Mouse (Mus musculus) spleen, adult 12 weeks (tissue): Measurements from ENCODE around the gene Mrpl28.
"Not testable (repeated sequence)": the region's sequence is repeated elsewhere in the genome, so short reads cannot be mapped to it uniquely, and the experiment has no call there.

ENCODE experiments used
- DNase-seq: peaks from one replicate; pipeline ENCODE4 v3.0.0; 2022; ENCODE audit warnings: low spot score

Mrpl28 gene

DNA sequence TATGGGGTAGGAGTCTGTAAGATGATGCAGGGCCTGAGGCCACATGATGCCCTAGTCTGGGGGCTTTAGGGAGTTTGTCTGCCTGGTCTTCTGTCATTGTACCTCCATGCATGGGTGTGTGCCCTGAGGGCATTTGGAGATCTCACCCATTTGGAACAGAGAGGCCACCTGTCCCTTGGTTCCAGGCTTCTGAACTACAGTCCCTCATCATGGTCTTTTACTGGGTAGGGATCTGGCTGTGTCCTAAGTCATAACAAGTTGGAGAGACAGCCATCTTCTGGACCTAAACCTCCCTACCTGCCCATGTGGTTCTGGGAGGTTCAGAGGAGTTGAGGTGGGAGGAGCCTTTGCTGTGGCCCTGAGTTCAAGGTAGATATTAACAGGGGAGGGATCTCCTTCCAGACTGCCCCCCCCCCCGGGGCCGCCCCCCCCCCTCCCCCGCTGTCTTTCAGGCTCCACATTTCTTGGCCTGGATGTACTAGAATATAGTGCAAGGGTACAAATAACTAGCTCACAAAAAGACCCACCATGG, 7.3 kb upstream of the Mrpl28 start:
- no peak for DNase-seq

DNA sequence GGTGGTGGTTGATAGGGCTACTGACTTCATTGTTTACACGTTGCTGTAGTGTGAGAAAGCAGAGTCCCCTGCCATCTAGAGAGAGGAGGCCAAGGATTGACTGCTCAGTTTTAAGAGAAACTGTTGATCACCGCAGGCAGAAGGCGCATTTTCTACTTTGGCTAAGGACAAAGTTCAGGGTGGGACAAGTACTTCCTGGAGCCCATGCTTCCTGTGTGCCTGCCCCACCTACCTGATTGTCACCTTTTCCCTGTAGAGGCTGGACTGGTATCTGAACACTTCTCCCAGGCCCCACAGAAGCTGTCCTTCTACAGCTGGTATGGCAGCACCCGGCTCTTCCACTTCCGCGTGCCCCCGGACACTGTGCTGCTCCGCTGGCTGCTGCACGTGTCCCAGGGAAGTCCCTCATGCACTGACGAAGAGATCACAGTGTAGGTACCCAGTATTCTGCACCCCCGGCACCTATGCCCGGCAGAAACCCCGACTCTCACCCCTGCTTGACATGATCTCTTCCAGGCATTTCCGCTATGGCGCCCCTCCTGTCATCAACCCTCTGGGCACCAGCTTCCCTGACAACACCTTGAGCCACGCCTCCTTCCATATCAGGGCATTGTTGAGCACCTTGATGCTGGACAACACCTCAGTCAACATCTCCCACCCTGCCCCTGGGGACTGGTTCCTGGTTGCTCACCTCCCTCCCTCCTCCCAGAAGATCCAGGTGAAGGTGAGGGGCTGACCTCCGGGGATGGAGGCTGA, 6.6 kb upstream of the Mrpl28 start:
- no peak for DNase-seq

DNA sequence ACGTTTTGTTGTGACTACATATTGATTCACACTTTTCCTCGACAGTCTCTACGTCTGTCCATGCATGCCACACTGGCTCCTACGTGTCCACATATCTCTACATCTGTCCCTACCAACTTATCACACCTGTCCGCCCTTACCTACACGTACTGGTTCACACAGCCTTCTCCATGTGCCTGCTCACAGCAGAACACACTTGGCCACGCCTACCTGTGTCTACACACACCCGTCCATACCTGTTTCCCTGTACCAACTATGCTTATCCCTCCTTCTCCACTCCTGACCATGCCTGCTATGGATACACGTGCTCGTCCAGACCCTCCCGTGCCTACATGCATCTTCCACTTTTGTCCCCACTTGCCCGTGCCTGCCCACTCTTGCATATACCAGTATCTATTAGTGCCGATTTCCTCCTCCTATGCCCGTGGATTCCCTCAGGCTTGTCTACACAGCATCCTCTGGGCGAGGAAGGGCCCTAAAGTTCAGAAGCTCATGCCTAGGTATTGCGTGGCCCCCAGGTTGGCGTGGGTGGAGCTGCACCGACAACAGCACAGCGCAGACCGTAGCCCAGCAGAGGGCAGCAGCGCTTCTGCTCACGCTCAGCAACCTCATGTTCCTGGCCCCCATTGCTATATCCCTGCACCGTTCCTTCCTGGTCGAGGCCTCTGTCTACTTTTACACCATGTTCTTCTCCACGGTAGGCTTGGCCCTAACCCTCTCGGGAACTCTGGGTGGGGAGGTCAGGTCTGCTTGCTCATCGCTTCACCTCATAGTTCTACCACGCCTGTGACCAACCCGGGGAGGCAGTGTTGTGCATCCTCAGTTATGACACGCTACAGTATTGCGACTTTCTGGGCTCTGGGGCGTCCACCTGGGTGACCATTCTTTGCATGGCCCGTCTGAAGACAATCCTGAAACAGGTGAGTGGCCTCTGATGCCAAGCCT, 3.3 kb upstream of the Mrpl28 start:
- no peak for DNase-seq

DNA sequence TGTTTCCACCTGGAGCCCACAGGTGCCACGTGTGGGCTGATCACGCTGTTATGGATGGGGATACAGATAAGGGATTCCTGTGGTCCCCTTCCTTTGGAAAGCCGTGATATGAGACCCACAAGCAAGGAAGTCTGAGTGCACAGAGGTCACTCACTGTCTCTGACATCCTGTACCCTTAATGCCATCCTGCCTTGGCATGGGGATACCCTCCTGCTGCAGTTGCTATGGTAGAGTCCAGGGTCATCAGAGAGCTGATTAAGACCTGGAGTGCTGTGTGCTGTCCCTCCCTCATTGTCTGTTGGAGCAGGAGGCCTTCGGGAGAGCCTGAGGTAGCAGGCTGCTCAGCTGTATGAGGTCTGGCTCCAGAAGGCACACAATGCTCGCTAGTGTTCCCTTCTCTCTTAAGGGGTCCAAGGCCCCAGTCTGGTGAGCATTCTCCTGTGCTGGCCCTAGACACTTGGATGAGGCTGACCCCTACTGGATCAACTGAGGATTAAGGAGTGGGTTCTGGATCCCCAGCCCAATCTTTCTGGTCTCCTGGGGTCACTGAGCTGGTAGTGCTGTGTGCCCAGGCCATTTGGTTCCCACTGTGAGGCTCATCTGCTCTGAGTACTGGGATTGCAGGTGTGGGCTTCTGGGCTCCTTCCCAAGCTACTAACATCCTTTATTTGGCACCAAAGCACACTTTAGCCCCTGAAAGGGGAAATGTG, 714 bp upstream of the Mrpl28 start:
- no peak for DNase-seq

DNA sequence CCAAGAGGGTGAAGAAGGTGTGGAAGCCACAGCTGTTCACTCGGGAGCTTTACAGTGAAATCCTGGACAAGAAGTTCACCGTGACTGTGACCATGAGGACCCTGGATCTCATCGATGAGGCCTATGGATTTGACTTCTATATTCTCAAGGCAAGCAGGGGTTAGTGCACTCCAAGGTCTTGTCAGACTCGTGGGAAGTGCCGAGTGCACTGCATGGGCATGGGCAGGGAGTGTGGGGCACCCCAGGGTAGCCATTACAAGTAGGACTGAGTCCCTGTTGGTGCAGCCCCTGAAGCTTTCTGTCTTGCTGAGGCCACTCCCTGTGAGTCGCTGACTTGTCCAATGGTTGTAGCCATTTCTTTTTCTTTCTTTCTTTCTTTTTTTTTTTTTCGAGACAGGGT, 1.3 kb downstream of the Mrpl28 start:
- no peak for DNase-seq

DNA sequence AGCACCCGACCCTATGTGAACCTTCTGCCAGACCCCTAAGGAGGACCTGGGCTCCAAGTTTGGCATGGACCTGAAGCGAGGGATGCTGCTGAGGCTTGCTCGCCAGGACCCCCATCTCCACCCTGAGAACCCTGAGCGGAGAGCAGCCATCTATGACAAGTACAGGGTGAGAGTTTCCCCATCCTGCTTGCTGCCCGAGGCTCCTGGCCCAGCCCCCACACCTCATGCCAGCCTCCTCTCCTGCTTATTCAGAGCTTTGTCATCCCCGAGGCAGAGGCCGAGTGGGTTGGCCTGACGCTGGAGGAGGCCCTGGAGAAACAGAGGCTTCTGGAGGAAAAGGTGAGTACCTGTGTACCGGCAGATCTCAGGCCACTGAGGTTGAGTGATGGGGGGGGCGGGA, 1.9 kb downstream of the Mrpl28 start:
- DNase-seq: no peak

DNA sequence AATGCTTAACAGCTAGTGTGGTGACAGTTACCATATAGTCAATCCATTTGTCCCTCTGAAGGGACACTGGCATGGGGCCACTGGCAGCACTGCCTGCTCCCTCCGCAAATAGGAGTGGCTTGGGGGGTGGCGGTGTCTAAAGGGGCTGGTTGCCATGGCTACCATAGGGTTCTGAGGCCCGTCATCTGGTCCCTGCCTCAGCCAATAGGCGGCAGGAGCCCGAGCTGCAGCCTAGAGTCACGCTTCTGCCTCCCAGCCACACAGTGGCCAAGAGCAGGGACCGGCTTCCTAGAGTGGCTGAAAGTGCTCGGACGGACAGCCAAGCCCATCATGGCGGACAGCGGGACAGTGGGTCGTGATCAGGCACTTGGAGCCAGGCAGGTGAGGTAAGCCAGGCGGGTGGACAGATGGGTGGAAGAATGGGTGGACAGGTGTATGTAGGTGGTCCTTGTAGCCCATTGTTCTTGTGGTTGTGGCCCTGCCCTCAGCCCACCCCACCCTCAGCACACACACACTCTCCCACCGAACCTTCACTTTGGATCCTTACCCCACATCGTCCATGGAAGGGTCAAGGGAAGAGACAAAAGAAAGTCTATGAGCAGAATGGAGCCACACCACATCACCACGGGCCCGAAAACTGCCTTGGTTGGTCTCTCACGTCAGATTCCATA, 7.9 kb downstream of the Mrpl28 start:
- DNase-seq: no peak

DNA sequence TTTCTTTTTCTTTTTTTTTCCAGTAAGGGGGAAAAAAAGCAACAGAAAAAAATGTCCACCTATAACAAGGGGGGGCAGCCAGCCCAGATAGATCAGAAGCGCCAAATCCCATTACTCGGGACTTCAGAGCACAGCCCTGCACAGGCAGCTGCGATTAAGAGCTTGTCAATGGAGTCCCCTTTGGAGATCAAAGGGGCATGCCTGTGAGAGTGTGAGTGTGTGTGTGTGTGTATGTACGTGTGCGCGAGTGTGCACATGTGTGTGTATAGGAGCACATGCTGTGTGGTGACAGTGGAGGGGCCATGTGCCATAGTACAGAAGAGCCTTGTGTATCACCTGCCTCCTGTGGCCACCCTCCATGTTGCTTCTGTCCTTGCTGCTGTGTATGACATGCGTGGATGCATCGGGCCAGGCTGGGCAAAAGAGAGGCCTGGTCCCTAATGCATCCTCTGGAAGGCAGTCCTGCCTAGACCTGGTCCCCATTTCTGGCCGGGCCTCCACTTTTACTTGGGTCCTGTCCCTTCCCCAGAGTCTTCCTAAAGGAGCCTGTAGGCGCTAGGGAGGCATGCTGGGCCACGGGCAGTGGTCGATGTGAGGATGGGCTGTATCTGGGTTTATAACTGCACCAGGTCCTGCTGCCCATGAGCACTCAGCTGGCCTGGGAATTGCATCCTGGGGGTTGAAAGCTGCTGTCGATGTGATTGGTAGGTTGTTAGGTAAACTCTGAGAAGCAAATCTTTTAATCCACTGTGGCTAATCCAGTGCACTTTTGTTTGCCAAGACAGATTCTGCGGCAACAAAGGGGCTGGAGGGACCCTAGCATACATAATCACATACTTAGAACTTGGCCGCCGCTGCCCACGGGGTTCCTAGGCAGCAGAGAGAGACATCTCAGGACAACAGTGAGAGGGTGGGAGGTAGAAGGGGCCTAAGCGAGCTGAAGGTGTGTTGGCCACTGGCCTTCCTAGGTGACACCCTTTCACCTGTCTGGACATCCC, 8.9 kb downstream of the Mrpl28 start:
- no peak for DNase-seq

DNA sequence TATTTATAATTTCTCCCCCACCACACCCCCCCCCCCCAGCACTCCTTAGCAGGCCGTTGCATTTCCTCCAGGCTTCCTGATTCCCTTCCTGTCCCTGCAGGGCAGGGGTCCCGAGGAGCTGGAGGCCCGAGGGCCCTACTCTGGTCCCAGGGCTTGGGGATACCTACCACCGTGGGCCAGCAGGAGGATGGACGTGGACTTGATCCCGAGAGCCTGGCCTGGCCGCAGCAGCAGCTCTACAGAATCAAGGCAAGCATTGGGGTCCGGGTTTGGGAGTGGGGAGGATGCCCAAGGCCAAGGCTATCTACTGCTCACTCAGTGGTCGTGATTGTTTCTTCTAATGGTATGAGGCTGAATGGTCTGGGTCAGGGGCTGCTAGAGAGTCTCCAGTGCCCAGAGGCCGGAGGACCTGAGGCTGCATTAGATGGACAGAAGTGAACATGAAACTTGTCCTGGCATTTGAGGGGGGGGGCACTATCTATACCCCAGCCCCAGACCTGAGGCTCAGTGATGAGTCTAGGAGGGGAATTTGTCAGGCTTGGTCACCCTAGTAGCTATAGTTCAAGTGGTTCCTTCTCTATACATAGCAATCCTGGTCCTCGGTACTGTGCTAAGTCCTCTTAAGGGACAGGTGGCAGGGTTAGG, 13.9 kb downstream of the Mrpl28 start:
- DNase-seq: no peak

DNA sequence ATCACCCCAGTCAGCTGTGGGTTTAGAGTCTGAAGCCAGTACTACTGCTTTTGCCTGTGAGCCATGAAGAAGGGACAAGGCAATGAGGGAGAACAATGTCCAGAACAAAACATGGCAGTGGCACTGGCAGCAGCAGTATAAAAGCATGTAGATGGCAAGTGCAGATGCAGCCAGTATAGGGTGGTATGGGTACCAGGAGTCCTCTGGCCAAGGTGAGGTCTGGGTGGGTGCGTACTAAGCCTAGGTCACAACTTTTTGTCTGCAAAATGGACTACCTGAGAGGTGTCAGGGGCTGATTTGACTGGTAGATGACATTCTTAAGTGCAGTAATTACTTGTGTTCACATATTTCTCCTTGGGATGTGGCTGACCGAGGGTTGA, 14.4 kb downstream of the Mrpl28 start:
- no peak for DNase-seq

DNA sequence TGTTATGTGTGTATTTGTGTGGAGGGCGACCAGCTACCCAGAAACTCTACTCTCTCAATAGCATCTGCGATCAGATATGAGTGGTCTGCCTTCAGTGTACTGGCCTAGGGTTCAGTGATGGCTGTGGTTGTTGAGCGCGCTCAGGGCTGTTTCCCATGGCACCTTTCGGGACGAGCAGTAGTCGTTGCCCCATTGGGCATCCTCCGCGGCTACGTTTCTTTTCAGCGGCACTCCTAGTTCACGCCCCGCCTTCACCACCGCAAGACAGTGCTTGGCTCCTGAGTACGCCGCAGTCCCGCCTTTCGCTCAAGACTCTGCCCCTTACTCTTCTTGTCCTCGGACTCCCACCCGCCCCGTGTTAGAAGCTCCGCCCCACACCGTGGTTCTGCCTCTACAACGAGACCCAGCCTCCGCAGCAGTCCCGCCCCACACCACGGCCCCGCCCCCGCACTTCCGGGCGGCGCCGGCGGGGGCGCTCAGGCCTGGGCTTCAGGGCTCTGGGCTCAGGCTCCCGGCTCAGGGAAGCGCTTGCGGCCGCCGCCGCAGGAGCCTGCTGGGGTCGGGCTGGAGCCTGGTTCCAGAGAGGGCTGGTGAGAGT, 15.0 kb downstream of the Mrpl28 start, which contains the start of gene Axin1:
Gene Axin1 (plus strand): TSS at position 450 of the 598 bp plus-strand sequence.
- DNase-seq: peak; percentile 94

DNA sequence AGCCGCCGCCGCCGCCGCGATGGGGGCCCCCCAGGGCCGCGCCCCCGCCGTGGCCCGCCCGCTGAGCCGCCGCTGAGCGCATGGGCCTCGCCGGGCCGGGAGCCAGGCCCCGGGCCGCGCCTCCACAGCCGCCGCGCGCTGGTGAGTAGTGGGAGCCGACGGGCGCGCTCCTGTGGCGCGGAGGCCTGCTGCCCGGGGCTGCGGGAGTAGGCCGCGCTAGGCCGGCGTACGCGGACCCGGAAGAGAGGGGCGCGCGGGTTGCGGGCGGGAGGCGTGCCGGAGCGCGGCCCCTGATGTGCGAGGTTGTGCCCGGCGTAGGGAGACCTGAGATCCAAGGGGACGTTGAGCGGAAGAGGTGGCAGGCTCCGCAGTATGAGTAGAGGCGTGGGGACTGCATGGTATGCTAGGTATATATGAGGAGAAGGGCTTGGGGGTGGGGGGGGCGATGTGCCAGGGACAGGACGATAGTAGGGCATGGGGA, 15.6 kb downstream of the Mrpl28 start:
- DNase-seq: no peak

DNA sequence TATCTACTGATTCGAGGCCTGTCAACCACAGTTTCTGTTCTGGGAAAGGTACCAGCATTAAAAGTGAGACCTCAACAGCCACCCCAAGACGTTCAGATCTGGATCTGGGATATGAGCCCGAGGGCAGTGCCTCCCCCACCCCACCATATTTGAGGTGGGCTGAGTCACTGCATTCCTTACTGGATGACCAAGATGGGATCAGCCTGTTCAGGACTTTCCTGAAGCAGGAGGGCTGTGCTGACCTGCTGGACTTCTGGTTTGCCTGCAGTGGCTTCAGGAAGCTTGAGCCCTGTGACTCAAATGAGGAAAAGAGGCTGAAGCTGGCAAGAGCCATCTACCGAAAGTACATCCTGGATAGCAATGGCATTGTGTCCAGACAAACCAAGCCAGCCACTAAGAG, 19.5 kb downstream of the Mrpl28 start:
- DNase-seq: no peak

DNA sequence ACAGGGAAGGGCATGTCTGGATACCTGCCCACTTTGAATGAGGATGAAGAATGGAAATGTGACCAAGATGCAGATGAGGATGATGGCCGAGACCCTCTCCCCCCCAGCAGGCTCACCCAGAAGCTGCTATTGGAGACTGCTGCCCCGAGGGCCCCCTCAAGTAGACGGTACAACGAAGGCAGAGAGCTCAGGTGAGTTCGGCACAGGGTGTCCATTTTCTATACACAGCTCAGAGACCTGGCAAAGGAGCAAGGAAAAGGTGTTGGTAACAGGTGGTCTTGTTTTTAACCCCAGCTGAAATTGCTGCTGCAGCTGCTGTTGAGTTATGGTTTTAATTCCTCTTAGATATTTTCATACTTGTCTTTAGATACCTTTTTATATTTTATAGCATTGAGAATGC, 20.1 kb downstream of the Mrpl28 start:
- DNase-seq: no peak

DNA sequence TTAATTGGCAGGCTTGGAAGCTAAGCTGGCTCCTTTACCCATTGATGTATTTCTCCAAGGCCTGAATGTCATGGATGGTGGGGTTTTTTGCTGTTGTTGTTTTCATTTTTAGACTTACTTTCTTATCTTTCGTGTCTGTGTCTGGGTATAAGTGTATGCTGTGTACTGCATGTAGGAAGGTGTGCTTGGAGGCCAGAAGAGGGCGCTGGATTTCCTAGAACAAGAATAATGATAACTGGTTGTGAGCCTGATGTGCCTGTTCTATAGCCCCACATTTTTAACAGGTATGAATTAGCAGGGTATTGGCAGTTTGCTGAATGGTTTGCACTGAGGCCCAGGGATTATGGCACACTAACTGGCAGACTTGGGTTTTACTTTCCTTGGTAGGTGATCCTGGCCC, 25.8 kb downstream of the Mrpl28 start:
- no peak for DNase-seq

DNA sequence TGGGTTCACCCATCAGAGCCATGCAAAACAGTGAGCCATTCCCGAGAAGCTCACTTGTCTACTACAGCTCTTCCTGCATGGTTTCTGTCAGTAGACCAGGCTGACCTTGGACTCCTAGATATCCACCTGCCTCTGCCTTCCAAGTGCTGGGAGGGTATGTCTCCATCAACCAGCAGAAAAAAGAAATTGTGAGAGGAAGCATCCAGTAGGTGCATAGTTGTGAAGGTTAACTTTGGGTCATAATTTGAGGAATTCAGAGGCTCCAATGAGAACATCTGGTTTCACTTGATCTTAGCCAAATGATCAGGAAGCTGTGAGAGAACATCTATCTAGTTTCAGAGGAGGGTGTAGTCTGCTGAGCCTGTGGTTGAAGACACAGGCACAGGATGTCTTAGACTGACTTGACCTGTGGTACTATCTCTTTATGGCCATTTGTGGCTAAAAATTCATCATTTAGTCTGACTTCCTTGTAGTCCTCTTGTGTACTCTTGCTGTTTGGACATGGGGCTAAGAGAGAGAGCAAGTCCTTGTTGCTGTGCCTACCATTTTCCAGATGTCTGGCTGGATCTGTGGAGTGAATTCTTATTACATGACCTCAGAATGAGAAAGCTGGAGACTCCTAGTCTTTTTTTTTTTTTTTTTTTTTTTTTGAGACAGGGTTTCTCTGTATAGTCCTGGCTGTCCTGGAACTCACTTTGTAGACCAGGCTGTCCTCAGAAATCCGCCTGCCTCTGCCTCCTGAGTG, 28.8 kb downstream of the Mrpl28 start:
- DNase-seq: no peak

DNA sequence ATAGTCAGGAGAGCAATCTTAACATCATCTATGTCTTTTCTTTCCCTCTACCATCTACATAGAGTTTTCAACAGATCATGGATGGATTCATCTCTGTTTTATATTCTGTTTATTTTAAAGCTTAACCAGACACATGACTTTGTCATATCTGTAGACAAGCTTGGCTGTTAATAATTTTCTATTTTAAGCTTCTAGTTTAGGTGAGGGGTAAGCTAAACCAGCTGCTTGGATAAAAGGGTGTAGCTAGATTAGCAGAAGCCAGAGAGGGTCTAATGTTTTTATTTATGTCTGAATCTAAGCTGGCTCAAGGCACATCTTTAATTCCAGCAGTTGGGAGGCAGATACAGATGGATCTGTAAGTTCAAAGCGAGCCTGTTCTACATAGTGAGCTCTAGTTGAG, 39.4 kb downstream of the Mrpl28 start:
- no peak for DNase-seq

DNA sequence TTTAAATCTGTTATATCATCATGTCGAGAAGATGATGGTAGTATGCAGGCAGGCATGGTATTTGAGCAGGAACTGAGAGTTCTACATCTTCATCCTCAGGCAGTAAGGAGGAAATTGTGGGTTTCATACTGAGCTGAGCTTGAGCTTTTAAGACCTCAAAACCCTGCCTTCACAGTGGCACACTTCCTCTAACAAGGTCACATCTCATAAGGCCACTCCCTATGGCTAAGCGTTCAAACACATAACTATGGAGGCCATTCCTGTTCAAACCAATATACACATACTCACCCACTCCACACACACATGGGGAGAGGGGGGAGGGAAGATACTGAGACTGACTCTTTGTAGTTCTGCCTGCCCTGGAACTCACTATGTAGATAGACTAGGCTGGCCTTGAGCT, 44.7 kb downstream of the Mrpl28 start:
- no peak for DNase-seq

DNA sequence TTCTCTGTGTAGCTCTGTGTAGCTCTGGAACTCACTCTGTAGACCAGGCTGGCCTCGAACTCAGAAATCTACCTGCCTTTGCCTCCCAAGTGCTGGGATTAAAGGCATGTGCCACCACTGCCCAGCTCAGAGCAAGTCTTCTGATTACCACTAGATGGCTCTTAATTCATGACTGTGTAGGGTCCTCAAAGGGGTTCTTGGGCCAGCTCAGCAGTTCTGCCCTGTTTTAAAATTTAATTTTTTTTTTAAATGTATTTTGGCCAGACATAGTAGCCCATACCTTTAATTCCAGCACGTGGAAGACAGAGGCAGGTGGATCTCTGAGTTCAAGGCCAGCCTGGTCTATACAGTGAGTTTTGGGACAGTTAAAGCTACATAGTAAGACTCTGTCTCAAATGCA, 51.9 kb downstream of the Mrpl28 start:
- not testable (repeated sequence) for DNase-seq
